Mouse (Mus musculus) c-Kit-negative CD71-positive TER-119-positive erythroid progenitor cells, embryonic 14.5 days (primary cell): Measurements from ENCODE around the gene Mrc2.
A peak's percentile ranks its signal among the peaks of the same experiment; 100 is the strongest.

Experiments used
- DNase-seq: peaks from one replicate; pipeline ENCODE4 v3.0.0-alpha.2; 2013; ENCODE audit warnings: low read depth, low spot score

The Mrc2 gene

GRCm38 (mm10) chr11:105311291-105311975 lies 19.0 kb downstream of the Mrc2 start:
- DNase-seq = no peak

DNA sequence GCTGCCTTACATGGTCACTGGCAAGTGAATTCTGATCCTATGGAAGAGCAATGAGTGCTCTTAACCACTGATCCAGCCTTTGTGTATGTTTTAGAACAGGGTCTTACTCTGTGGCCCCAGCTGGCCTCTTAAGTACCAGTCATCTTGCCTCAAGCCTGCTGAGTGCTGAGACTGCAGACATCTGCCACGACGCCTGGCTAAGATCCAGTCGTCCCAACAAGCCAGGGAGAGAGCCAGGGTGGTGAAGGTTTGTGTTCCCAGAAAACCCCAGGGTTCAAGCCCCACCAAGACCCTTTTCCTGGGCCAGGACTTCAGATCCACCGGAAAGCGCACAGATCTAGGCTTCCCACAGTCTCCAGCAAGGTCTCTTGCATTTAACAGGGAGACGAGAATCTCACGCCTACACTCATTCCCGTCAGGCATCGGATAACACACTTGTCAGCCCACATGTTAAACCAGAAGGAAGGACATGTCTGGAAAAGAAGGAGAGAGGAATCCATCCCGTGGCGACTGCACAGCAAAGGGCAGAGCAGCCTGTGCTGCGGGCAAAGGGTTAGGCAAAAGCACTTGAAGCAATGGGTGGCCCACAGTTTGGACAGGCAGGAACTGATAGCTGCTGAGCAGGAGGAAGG lies 20.0 kb downstream of the Mrc2 start:
- DNase-seq = no peak

- no peak for DNase-seq
These were observed 20.7 kb downstream of the Mrc2 start for GRCm38 (mm10) chr11:105312972-105313632.

DNA sequence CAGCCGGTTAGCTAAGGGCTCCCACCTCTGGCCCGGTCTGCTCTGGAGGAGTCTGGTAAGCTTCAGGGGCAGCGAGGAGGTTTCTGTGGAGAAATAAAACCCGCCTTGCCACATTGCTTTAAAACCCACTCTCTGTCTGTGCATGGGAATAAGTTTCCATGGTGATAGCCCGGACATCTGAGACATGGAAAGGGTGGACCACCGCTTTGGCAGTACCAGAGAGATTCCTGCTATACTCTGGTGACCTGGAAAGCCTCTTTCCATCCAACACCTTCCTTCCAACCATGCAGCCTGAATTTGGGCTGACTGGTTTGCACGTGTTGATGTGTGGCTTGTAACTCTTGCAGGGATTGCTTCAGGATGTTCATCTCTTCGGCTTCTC lies 21.2 kb downstream of the Mrc2 start:
- no peak for DNase-seq

GRCm38 (mm10) chr11:105315296-105315695 lies 22.9 kb downstream of the Mrc2 start:
- DNase-seq = no peak

DNA sequence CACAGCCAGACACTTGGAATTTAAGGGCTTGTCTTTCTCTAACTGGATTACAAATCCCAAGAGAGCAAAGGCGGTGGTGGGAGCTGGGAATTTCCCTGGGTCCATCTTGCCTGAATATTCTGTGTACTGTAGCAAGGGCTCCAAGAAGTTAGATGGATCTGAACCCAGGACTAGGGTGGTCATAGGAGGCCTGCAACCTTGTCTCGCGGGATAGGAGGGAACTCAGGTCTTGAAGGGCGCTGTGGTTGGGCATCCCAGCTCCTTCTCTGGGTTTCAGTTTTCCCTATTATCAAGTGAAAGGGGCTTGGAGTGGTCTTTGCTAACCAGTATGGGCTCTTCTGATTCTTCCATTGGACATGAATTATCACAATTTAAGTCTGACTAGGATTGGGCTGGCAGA lies 23.7 kb downstream of the Mrc2 start:
- DNase-seq = no peak

- DNase-seq = no peak
These were observed 25.3 kb downstream of the Mrc2 start for GRCm38 (mm10) chr11:105317769-105318168.

- DNase-seq = no peak
These were observed 28.6 kb downstream of the Mrc2 start for GRCm38 (mm10) chr11:105321090-105321489.

DNA sequence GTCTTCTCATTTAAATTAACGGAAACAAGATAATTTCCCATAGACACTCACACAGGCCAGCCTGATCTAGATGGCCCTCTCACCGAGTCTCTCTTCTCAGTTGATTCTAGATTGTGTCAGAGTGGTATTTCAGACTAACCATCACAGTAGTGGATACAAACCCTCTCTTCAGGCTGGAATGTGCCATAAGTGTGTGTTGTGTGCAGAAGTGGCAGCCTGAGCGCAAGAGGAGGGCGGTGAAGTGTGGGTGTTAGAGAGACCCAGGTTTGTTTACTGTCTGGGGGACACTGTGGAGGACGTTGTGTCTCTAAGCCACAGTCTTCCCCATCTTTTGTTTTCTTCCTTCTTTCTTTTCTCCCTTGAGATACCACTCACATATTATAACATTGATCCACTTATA lies 31.1 kb downstream of the Mrc2 start:
- no peak for DNase-seq

- no peak for DNase-seq
These were observed 34.7 kb downstream of the Mrc2 start for GRCm38 (mm10) chr11:105327101-105327500.

DNA sequence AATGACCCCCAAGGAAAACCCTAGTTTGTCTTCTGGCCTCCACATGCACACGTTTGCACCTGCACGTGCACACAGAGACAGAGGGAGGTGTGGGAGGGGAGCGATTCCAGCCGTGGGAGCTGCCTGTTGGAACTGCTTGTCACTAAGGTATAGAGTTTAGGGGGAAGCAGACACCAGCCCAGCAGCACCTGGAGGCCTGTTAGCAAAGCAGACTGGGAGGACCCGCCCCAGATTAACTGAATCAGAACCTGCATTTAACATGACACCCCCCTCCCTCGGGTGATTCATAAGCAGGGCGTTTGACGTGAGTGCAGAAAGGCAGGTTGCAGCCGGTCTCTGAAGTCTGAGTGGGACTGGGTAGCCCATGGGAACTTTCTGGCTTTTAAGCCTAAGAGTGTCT lies 37.5 kb downstream of the Mrc2 start:
- no peak for DNase-seq

DNA sequence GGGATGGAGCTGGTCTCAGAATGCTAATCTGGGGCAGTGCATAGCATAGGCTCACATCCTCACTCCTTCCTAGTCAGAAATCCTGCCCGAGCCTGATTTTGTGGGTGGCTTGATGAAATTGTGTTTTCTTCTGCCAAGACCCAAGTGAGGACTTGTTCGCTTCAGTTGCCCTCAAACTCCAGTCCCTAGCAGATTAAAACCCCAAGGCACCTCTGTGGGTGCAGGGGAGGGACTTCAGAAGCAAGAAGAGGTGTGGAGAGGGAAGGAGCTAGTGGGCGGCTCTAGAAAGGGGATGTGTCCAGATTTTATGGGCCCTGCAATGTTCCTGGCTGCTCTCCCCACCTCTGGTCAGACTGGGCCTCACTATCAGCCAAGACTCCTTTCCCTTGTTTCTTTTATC lies 38.7 kb downstream of the Mrc2 start:
- no peak for DNase-seq

- no peak for DNase-seq
These were observed 39.3 kb downstream of the Mrc2 start for GRCm38 (mm10) chr11:105331732-105332131.

GRCm38 (mm10) chr11:105332468-105332867 lies 40.0 kb downstream of the Mrc2 start:
- DNase-seq = no peak

GRCm38 (mm10) chr11:105333867-105334670 lies 41.6 kb downstream of the Mrc2 start:
- DNase-seq = no peak

DNA sequence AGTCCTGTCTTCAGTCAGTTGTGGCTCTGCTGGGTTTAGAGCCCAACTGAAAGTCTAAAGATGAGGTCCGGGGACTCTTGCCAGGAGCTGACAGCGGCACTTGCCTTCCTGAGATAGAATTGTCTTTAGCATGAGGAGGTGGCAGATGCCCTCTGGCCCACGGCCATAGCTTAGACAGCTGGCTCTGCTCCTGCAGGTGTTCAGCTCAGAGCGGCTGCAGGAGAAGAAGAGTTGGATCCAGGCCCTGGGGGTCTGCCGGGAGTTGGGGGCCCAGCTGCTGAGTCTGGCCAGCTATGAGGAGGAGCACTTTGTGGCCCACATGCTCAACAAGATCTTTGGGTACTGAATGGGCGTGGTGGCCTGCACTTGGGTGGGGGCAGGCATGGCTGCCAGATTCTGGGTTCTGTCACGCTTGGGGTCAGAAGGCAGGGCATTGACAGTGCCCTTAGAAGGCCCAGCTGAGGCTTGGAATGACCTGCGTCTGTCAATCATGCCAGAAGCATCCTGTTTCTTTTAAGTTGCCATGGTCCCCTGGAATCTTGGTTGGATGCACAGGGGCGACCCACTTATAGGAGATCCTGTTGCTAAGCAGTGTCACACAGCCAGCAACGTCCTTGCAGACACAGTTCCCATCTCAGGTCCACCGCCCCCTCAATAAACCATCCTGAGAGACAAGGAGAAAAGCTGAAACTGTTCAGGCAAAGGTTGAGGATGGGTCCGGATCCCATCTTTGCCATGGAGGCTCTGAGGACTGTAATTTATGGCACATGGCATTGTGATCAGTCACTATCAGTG lies 46.4 kb downstream of the Mrc2 start:
- DNase-seq = no peak

DNA sequence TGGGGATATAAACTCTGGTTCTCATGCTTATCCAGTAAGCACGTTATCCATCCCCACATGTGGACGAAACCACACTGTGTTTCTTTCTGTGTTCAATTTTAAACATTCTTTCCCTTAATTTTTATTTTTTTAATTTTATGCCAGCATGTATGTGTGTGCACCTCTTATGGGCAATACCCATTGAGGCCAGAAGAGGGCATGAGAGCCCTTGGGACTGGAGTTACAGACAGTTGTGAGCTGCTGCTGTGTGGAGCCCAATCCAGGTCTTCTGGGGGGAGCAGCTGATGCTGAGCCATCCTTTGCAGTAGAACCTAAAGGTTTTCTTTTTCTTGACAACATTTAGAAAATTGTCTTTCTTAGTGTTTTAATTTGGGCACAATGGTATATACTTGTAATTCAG lies 52.8 kb downstream of the Mrc2 start:
- no peak for DNase-seq

DNA sequence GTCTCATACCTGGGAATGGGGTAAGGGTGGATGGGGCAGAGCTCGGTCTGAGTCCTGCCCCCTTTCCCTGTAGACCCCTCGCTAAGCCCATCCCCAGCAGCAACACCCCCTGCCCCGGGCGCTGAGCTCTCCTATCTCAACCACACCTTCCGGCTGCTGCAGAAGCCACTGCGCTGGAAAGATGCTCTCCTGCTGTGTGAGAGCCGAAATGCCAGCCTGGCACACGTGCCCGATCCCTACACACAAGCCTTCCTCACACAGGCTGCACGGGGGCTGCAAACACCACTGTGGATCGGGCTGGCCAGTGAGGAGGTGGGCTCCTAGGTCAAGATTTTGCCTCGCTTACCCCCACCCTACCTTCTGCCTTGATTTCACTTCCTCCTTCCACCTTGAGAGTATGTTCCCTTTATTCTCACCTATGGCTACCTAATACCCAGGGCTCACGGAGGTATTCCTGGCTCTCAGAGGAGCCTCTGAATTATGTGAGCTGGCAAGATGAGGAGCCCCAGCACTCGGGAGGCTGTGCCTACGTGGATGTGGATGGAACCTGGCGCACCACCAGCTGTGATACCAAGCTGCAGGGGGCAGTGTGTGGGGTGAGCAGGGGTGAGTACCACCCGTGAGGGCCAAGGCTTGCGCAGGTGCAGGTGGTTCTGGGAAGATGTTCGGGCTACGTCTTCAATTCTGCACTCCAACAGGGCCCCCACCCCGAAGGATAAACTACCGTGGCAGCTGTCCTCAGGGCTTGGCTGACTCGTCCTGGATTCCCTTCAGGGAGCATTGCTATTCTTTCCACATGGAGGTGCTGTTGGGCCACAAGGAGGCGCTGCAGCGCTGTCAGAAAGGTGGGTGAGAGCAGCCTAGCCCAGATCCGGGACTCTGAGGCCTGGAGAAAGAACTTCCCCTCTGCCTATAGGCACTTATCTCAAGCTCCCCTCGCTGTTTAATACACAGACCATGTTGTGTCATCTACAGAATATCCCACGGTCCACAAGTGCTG lies 55.0 kb downstream of the Mrc2 start:
- peak; percentile 62 for DNase-seq

- DNase-seq = no peak
These were observed 56.1 kb downstream of the Mrc2 start for GRCm38 (mm10) chr11:105348495-105348982.

DNA sequence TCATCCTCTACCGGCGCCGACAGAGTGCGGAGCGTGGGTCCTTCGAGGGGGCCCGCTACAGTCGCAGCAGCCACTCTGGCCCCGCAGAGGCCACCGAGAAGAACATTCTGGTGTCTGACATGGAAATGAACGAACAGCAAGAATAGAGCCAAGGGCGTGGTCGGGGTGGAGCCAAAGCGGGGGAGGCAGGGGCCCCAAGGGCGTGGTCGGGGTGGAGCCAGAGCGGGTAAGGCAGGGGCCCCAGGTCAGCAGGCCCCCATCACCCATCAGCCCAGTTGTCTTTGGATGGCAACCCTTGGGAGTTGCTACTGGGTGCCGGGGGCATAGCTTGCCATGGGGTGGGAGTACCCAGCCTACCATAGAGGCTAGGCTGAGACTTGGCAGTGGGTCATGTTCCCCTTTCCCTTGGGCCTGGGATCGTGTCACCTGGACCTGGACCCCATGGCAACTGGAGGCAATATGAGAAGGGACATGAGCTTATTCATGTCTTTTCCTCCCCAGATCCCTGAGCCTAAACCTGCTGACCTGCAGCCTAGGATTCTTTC lies 57.4 kb downstream of the Mrc2 start:
- no peak for DNase-seq
